Mouse (Mus musculus) frontal cortex, postnatal 36 days (tissue): ENCODE measurements at regions not wholly inside any gene's neighbourhood (a gene's known extent, or its start where the extent isn't known, plus 50 kb on each side); places are given as distances from the start of the nearest gene placed in this dataset.
"Not testable (repeated sequence)": the region's sequence is repeated elsewhere in the genome, so short reads cannot be mapped to it uniquely, and the experiment has no call there.

Experiments
- DNase-seq, 2 experiments: peaks; one replicate each; pipeline ENCODE4 v3.0.0; 2022; ENCODE audit warnings: low spot score in 2 of 2

DNA sequence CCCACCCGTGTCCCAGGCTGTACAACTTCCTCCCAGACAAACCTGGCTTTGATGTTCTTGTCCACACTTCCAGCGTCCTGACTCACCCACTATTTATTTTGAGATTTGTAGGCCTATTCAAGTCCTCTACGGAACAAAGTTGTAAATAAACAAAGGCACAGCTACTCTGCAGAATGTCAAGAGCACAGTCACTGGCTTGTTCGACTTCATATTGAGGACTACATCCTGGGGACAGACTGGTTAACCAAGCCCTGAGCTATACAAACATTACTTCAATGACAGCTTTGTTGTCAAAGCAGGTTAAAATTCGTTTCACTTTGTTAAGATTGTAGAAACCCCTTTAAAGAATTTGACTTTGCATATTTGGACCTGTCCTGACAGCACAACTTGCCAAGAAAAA lies 190.3 kb upstream of the Ctso start:
- no peak for DNase-seq

DNA sequence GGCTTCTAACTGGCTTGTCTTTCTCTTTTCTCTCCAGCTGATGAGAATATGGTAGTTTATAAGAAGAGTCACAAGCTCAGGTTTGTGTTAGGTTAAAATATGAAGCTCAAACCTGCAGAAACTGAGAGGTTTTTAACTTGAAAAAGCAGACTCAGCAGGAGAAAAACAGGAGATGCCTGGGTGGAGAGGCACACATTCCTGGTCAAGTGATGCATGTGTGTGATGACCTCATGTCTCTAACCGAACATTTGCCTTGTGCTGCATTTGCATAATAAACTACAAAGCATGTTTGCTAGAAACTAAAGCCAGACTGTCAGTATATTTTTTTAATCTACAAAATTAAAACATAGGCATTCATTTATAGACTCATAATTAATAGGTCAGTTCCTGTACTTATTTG lies 182.2 kb upstream of the Ctso start:
- no peak for DNase-seq

DNA sequence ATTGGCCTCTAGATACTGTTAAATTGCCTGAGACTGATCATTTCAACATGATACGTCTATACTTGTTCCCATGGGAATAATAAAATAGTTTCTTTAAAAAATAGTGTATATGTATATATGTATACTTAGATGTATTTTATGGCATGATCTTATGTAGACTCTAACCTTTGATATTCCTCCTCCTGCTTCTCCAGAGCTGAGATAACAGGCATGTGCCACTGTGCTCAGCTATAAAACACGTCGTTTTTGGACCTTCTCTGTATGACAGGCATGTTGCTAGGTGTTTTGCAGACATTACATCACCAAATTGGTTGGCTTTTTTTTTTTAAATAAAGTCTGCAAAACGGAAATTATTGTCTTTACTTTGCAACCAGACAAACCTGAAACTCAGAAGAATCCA lies 179.4 kb upstream of the Ctso start:
- no peak for DNase-seq

DNA sequence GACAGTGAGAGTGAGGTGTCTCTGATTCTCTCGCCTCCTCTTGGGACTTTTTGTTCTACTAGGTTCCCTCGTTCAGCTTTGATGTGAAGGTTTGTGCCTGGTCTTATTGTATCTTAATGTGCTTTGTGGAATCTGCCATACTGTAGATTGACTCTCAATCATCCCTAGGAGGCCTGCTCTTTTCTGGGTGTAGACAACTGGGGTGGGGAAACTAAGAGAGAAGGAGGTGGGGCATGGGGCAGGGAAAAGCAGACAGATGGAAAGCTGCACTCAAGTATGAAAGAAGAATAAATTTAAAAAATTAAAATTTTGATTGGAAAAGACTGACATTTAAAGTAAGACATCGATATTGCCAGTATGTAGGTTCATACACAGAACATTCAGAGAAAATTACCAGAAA lies 172.0 kb upstream of the Ctso start:
- DNase-seq, result no peak

DNA sequence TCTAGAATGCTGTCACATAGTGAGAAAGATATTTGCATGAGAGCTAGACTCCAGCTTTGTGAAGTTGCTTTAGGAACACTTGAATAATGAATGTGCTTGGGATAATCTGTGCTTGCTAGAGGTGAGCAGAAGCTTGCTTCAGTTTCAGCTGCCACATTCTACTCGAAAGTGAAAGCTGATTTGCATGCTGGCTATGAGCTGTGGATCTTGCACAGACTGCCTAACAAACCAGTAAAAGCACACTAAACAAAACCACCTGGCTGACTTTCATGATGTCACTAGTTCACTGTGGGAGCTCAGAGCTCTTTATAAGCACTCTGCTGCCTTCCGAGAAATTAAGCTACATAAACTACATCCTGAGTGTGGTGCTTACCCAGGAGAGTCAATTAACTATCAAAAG lies 171.5 kb upstream of the Ctso start:
- DNase-seq, result peak in 1 of 2 experiments; percentile 14

DNA sequence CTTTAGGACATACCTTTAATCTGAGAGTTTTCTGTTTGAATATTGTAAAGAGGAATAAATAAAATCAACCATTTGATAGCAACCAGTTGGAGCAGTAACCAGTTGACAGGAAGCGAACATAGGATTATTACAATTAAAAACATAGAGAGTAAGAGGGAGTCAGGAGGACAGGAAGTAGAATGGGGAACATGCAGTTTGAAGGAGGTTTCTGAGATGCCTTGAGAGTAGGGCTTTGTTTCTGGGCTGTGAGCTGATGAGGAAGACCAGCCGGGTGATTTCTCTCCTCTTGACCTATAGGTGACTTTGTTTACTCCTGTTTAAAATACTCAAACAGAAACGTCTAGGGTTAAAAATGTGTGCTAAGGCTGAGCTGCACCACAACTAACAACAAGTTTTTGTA lies 160.6 kb upstream of the Ctso start:
- no peak for DNase-seq

DNA sequence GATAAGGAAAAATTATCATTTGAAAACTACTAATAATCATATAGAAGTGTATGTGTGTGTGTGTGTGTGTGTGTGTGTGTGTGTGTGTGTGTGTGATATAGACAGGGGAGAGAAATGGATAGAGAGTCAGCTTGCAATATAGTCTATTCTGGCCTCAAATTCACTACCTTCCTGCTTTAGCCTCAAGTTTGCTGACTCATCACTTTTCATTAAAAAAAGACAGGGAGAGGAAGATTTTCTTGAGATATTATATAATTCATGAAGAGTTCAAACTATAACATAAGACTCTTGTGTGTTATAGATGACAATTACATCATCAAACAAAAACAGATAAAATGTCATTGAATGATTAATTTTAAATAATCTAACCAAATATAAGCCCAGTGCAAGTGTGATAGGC lies 159.4 kb upstream of the Ctso start:
- no peak for DNase-seq

DNA sequence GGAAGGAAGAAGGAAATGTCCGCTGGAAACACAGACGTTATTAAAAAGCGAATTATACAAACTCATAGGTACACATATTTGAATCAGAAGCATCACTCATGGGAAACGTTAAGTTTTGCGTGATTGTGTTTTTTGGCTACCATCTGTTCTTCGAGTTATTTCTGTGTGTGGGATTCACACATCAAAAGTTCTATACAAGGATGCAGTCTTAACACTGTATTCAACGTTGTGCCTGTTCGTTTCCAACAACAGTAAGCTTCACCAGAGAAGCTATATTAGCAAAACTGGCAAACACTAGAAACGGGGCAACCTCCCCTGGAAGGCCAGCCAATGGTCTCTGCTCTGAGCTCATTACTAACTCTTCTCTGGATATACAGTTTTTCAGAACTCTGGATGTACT lies 150.3 kb upstream of the Ctso start:
- DNase-seq, result peak in 1 of 2 experiments; percentile 30

DNA sequence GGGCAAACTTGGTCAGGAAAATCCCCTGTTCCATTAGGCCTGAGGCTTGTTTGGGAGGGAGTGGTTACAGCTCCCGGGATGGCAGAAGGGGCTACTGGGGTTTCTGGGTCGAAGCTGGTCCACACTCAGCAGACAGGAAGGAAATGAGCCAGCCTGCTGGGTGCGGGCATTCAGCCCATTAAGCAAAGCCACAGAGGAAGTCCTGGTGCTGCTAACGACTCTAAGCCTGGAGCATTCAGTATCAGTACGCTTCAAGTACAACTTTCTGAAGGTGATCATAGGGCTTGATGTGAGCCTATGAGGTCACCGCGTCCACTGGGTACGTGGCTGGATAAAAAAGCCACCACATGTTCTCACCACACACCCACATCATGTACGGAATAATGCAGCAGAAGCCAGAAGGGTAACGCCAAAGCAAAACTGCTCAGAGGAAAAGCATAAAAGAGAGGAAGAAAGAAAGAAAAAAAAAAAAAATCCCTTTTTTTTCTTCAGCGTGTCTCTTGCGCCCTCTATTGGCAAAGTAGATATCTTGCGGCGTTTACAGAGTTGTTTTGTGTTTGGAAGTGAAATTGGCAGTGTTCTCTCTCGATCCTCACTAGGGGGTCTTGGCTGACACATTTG lies 149.4 kb upstream of the Ctso start:
- peak; percentile 48 to 55 for DNase-seq

DNA sequence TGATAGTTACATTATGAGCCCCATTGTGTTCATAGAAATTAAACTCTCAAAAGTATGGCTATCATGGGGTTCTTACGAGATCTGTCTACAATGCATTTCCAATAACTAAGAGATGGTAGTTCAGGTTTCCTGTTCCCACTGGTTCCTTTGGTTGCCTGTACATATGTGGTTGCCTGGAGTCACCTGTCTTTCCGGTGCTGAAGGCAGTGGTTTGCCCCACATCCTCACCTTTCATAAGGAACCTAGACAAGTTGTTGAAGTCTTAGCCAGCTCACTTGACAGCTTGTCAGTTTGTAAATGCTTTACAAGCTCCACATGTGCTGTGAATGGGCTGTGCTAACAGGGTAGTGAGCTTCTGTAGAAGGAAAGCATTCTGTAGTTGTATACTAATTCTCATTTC lies 143.5 kb upstream of the Ctso start:
- no peak for DNase-seq

DNA sequence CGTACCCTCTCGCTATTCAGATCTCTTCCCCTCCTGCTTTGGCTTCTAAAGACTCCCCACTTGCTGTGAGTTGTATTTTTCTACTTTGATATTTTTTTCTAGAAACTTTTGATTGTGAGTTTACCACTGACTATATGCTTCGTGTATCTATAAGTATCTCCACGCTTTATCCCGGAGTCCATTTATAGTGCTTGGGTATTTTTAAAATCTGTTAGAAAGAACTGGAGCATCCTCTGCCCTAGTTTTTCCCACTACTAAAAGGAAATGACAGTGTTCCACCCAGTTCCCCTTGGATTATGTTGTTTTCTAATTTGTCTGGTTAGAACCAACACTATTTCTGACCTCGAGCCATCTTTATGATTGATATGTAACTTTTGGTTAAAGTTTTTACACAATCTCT lies 142.7 kb upstream of the Ctso start:
- DNase-seq, result no peak

DNA sequence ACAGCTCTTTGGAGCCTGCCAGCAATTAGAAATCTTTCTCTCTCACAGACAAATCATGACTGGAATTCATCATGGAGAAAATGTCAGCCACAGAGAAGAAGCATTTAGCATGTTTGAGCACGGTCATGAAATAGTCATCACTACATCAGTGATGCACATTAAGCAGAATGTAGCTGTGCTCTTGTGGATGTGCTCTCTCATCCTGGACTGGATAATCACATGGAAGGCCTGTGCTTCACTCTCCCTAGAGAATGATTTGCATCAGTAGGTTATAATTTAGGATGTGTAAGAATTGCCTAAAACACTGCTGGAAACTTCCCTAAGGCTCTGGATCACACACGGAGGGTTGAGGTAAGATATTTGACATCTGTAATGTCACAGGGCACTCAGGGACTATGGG lies 130.3 kb upstream of the Ctso start:
- no peak for DNase-seq

DNA sequence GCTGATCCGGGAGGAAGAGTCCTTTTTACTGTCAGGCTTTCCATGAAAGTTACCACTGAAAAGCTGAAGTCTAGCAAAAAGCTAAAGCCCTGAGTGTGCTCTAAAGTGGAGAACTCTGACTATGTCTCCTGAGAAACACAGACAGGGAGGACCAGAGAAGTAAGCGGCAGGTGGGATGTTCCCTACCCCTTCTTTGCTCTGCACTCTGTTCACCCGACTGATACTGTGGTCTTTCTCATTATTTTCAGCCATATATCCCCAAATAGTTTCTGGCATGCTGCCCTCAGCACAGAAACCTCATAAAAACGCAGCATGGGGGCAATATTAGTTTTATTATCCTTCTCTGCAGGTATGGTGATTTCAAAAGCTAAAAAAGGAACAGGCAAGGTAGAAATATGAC lies 126.7 kb upstream of the Ctso start:
- no peak for DNase-seq

DNA sequence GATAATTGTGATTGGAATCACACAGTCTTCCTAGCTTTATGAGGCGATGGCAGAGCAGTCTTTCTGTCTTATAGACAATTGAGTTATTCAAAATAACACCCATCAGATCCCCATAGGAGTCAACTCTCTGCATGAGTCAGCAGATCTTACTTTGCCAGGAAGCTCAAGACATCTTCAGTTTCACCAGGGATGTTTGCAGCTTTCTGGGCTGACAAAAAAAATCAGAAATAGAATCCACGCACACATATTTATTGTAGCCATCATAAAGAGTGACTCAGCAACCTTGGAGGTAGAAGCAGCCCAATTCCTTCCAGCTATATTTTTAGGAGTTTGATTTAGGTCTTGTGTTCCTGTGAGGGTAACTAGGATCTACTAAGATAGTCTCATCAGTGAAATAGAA lies 122.8 kb upstream of the Ctso start:
- peak in 1 of 2 experiments; percentile 37 for DNase-seq

DNA sequence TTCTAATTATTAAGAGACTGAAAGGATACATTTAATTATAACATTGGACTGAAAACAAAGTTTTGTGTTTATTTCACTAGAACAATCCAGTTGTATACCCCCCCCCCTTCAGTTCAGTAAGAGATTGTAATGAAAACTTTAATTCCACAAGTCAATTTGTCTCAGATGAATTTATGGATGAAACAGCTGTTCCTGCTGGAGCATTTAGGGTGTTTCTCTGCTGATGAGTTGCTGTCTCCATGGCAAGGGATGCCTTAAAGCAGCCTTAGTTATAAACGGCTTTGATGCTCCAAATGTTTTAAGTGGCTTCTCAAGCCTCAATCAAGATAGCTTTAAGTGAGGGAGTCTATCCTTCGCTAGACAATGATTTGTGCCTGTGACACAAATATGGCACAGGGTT lies 112.1 kb upstream of the Ctso start:
- no peak for DNase-seq

DNA sequence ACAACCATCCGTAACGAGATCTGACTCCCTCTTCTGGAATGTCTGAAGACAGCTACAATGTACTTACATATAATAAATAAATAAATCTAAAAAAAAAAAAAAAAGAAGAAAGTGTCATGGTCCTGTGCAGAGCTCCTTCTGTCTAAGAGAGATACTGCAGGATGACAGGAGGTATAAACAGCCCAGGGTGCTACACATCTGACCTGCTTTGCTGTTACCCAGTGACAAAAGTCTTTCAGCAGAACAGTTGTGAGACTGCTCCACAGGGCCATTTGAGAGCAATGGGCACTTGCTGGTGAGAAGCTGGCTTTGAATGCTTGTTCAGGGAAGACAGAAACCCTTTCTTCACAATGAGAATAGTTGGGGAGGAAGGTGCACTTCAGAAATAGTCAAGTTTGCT lies 102.9 kb upstream of the Ctso start:
- DNase-seq, result no peak

DNA sequence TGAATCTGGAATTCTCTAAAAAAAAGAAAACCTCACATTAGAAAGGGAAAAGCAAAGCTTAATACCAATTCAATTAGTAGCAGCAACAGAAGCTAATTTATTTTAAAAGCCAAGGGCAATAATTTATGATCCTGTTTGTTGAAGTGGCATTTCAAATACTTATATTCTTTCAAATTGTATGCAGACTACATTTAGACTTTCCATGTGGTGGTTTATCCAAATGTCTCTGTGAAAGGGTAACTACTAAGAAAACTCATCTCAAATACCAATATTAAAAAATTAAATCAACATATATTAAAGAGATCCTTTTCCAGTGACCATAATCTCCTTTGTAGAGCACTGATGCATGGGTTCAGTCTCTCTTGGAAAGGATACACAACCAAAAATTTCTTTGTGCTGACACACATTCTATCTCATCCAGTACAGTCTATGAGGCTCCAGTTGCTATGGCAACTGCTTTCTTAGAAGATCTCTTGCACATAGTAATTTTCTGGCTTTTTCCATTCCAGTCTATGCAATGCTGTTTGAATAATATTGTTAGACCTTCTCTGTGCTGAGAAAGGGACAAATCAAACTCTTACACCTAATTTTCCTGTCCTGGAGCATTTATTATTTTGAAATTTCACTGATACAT lies 102.3 kb upstream of the Ctso start:
- peak in 1 of 2 experiments; percentile 63 for DNase-seq

DNA sequence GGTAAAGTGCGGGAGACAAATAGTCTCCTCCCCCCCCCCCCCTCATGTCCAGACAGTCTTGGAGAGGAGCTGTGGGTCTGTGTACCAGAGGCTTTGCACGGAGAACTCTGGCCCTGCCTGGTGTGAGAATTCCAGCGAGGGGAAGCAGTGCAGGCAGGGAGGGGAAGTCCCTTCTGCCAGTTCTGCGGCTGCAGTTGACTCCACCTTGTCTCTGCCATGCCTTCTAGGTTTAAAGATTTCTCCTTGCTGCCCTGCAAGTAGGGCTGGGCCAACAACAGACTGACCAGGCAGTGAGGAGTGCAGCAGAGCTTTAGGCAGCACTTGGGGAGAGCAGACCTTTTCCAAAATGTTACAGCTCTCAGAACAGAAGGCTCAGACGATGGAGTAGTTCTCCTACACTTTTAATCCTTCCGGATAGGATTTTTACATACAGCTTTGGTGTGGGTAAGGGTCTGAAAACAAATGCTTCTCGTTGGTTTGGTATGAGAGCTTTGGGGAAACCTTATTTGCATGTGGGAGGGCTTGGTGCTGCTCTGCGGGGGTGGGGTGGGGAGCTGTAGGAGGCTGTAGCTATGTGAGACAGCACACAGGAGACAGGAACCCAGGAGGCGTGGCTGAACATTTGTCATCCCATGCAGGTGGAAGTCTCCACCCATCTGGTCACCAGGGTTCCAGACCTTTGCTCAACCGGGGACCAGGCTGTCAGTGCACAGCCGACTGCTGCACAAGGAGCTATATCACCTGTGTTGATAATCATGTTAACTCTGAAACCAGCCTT lies 96.8 kb upstream of the Ctso start:
- DNase-seq, result no peak

DNA sequence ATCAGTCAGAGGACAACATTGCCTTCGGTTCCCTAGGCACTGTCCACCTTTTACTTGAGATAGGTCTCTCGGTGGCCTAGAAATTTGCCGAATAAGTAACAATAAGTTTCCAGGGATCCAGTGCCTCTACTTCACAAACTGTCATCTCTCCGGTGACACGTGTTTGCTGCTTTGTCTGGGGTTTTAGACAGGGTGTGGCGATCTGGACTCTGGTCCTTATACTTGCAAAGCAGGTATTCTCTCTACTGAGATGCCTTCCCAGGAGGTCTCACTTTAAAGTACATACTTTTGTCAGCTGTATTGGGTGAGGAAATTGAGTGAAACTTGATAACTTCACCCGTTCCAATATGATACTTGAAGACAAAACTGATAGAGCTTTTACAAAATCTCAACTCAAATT lies 95.9 kb upstream of the Ctso start:
- no peak for DNase-seq

DNA sequence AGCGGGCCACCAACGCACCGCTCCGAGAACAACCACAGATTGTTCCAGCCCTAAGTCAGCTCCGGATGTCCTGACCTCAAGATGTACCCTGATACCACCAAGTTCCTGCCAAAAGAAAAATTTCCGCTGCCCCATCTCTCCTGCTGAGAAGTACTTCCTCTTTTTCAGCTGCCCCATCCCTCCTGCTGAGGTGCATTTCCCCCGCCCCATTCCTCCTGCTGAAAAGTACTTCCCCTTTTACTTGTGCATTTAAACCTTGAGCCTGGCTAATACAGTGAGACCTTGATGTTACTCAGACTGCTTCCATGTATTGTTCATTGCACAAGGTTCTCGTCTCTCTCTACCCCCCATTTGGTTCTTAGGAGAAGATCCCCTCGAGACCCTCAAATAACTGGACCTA lies 94.3 kb upstream of the Ctso start:
- not testable (repeated sequence) for DNase-seq

DNA sequence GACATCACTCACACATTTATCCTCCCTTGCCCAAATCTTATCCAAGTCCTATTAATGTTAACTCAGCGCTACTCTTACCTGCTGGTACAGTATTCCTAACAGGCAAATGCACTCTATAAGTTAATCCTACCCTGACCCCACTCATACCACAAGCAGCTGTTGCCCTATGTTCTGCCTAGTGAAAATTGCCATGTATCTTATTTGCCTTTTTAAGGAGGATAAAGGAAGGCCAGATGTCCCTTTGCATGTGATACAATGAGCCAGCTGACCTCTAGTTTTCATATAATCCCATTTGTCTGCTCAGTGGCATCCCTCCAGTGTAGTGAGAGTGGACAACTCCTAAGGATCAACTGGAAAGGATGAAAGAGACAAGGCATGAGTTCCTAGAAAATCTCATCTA lies 67.9 kb upstream of the Ctso start:
- no peak for DNase-seq
